Mouse (Mus musculus): ENCODE measurements around the gene Marc2.

DNA sequence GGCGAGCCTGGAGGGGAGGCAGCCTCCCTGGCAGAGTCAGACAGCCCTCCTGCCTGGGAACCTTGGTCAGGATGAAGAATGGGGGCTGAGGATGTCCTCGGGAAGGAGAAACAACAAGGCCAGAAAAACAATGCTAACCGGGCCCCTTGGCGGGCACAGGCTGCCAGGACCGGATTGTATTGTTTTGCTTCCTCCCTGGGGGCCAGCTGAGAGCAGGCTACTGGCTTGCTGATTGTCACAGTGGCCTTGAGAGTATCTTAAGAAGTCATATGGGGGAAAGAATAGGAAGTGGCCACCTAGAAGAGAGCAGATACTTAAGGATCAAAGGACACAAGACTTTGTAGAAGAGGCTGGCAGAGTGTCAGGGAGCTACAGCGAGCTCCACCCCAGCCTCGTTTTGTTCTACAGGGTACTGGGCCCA is 18.1 kb upstream of the Marc2 start:
- TF ChIP-seq CTCF (IDR thresholded peaks at IDR 0.05; ENCODE audit: insufficient read depth, low read length) = no peak
- TF ChIP-seq POLR2A (IDR thresholded peaks at IDR 0.05; ENCODE audit: borderline replicate concordance, extremely low read depth, low read depth, low read length) = no peak
